Mouse (Mus musculus) CD4-positive, CD25-positive, alpha-beta regulatory T cell, adult 4 months (primary cell): ENCODE measurements around the gene Klhl18. TPM values are rescaled to one million over a fixed set of nuclear protein-coding genes. Genes with fewer than 3 reads are reported as not detected.
"Not testable (repeated sequence)": the region's sequence is repeated elsewhere in the genome, so short reads cannot be mapped to it uniquely, and the experiment has no call there.

Experiments
- ATAC-seq: one replicate; pipeline ENCODE4 v1.8.0; 2017
- polyA plus RNA-seq, 2 experiments: library from polyadenylated mRNA; unstranded; fragments of 100-300 nt; shearing (Covaris generic); gene quantifications; one replicate each; pipeline ENCODE4 v1.2.1; 2017

Gene Klhl18
- polyA plus RNA-seq, 2 experiments from 2014 or later: 9.0 to 19.3 TPM

DNA sequence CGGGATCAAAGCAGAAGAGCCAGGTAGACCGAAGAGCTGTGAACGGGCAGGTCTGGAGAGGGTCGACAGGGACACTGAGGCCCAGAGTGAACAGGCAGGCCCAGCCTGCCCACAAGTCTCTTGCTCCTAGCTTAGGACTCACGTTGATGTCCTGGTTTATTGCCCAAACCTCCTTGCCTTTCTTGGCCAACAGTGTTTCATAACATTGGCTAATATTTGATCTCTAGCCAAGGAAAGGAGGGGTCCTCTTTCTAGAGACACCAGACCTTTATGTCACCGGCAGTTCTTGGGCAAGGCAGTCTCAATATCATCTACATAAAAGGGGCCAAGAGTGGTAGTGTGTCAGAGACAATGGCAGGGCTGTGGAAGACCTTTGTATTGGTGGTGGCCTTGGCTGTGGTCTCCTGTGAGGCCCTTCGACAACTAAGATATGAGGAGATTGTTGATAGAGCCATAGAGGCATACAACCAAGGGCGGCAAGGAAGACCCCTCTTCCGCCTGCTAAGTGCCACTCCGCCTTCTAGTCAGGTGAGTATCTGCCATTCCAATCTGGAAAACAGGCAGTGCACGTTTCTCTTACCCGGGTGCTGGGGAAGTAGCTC lies 56.9 kb downstream of the Klhl18 start, which contains the start of gene Ngp:
TSS of gene Ngp (plus strand) at position 237 of the 602 bp plus-strand sequence.
- ATAC-seq: no peak

- no peak for ATAC-seq
Measured at GRCm38 (mm10) chr9:110413785-110414184, 62.7 kb downstream of the Klhl18 start.

DNA sequence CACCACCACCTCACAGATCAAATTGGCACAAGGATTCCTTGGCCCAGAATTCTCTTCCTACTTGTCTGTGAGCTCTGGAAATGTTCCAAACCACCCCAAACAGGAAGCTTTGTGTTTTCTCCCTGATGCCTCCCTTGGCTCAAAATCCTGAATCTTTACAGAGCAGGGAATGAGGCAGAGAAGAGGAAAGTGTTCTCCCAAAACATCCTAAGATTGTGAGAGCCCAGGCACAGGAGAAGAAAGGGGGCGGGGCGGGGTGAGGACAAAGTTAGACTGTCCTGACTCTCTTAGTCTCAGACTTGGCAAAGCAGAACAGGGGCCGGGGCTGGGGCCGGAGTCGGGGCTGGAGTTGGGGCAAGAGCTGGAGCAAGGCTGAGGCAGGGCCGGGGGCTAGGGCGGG lies 63.6 kb downstream of the Klhl18 start:
- no peak for ATAC-seq

DNA sequence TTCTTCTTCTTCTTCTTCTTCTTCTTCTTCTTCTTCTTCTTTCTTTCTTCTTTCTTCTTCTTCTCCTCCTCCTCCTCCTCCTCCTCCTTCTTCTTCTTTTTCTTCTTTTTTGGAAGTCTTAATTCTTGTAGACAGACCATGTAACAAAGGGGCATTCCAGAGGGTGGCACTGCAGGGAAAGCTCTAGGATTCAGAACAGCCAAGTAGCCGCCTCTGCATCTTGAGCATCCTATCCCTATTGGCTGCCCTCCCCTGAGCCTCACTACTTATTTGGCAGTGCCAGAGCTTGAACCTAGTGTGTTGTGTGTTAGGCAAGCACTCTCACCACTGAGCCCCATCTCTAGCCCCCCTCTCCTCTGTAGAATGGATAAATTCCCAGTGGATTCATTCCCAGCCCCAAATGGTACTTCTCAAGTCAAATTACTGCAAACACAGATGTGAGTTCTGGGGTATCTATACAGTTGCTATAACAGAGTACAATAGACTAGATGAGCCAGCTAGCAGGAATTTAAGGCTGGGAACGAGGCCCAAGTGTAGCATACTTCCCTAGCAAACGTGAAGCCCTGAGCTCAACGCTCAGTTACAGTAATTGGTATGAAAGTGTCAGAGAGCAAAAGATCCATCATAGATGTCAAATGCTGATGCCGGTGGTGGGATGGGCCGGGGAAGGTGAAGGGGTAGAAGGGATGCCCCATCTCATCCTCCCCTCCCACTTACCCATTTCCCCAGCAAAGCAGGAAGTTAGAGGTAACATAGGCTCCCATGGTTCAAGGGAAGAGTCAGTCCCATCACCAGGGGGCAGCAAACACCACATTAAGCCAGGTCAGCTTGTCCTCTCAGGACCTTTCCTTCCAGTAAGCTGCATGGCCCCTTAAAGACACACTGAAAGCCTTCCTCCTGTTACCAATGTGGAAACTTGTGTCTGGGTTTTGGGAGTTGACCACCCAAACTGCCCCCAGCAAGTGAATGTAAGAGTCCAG lies 65.3 kb downstream of the Klhl18 start:
- ATAC-seq: peak; percentile 36

DNA sequence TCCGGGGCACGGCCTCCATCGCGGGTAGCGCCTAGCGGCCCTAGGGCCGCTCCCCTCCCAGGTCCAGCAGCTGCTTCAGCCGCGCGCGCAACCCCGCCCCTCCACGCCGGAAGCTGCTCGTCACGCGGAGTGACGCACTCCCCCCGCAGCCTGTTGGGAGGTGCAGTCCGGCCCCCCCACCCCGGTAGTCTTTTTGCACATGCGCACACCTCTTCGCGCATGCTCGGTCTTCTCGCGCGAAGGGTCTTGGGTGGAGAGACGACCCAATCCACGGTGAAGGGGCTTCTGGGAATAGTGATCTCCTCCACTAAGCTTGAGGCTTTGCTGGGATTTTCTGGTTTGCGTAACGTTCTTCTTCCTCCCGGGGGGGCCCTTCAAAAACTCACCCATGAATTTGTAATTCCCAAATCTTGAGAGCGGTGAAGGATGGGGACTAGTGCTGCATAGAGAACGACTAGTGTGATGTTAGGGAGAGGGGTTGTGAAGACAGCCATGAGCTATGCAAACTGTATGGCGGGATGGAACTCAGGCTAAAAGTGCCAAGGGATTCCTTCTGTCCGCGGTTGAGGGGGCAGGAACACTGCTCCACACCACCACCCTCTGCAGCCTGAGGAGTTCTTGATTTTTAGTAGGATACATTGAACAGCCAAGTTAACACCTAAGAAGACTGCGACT lies 68.3 kb downstream of the Klhl18 start, which contains the start of gene Ptpn23:
TSS of gene Ptpn23 (minus strand) at position 115 of the 675 bp plus-strand sequence.
- ATAC-seq: peak; percentile 81

DNA sequence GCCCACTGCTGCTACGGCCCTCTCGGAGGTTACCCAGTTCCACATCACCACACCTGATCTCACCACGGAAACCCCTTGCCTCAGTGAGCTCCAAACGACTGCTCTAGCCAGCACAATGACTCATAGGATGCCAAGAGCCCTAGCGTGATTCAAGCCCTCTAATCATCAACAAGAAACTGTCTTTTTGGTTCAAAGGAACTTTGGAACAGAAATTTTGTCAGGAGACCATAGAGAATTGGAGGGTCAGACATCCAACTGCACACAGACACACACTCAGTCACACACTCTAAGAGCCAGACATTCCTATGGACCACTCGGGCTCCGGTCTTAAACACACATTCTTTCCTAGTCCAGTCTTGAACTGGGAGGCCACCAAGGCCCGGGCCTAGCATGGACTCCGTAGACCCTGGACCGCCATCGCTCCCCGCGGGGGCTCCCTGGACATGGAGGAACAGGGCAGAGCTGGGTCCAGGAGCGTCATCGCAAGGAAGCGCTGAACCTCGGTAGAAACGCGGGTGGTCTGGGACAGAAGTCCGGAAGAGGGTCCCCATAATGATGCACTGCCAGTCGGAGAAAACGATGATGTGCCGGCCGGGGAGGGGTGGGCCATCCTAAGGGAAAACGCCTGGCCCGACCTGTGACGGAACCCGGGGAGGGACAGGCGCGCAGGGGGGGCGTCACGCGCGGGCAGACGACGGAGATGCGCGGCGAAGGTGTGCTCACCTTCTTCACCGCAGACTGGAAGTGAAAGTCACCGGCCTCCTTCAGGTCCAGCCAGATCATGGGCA lies 69.0 kb downstream of the Klhl18 start:
- ATAC-seq: peak; percentile 48

DNA sequence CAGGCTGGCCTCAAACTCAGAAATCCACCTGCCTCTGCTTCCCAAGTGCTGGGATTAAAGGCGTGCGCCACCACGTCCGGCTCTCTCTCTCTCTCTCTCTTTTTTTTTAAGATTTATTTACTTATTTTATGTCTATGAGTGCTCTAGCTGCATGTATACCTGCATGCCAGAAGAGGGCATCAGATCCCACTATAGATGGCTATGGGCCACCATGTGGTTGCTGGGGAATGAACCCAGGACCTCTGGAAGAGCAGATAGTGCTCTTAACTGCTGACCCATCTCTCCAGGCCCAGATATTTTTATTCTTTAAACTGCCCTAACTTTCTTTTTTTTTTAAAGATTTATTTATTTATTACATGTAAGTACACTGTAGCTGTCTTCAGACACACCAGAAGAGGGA lies 73.3 kb downstream of the Klhl18 start:
- not testable (repeated sequence) for ATAC-seq

DNA sequence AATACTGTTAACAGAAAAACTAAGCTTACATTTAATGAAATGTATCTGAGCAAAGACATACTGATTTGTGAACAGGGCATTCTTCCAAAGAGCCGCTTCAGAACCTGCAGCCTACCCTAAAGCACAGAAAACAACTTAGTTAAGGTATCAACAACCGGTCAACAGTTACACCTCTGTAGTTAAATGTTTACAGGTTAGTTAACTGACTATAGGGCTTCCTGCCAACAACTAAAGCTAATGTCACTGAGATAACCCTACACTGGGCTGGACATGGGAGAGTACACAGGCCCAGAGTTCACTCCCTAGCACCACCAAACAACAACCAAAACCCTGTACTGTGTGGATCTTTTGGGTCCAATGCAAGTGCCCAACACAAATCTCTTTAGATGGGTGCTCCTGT lies 73.8 kb downstream of the Klhl18 start:
- no peak for ATAC-seq

DNA sequence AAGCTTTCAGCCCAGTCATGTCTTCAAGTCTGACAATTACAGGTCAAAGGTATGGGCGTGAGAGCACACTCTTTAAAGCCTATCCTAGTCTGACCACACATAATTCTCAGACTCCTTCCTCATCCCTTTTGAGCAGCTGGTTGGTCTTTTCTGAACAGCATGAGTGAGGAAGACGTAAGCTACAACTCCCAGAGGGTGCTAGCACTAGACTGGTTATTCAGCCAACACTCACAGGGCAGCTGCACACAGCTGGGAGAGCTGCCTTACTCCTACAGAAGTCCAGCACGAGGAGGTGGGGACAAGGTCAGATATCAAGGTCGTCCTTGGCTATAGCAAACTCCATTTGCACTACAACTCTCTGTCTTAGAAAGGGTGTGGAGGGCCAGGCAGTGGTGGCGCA lies 75.8 kb downstream of the Klhl18 start:
- ATAC-seq: no peak

GRCm38 (mm10) chr9:110393295-110393694 lies 83.2 kb downstream of the Klhl18 start:
- ATAC-seq: no peak

DNA sequence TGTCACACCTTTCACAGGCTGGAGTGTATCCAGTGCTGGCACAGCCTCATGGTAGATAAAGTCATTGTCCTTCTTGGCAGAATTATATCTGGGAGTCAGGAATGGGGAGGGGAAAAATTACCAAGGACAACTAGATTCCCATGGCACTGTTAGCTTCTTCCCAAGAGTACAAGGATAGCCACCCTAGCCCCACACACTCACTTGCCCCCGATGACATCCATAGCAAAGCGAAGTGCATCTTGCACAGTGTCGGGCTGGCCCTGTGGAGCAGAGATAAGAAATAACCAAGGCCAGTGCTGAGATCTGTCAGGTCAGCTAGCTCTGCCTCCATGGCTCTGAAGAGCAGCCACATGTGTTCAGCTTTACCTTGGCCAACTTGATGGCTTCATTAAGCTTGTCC lies 85.7 kb downstream of the Klhl18 start:
- ATAC-seq: no peak

- no peak for ATAC-seq
Measured at GRCm38 (mm10) chr9:110388011-110388410, 88.5 kb downstream of the Klhl18 start.

DNA sequence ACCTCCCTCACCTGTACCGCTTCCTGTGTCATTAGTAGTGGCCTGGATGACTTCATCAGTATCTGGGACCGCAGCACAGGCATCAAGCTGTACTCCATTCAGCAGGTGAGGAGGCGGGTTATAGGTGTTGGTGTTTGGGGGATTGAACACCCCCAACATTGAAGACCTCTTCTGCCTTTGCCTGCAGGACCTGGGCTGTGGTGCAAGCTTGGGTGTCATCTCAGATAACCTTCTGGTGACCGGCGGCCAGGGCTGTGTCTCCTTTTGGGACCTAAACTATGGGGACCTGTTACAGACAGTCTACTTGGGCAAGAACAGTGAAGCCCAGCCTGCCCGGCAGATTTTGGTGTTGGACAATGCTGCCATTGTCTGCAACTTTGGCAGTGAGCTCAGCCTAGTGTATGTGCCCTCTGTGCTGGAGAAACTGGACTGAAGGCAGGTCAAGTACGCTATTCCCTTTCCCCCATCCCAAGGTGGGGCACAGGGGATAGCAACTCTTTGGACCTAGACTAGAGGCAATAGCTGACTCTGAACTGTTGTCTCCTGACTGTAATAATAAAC lies 92.0 kb downstream of the Klhl18 start:
- no peak for ATAC-seq

DNA sequence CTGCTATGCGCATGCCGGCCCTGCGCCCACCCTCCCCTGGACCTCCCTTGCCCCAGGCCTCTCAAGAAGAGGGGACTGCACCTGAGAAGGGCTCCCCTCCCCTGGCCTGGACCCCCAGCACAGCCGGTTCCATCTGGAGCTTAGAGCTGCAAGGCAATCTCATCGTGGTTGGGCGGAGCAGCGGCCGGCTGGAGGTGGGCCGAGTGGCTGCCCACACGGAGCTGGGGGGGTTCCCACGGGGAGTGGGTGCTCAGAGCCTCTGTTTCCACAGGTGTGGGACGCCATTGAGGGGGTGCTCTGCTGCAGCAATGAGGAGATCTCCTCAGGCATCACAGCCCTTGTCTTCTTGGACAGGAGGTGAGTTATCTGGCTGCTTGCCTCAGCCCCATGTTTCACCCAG lies 95.2 kb downstream of the Klhl18 start:
- ATAC-seq: no peak

DNA sequence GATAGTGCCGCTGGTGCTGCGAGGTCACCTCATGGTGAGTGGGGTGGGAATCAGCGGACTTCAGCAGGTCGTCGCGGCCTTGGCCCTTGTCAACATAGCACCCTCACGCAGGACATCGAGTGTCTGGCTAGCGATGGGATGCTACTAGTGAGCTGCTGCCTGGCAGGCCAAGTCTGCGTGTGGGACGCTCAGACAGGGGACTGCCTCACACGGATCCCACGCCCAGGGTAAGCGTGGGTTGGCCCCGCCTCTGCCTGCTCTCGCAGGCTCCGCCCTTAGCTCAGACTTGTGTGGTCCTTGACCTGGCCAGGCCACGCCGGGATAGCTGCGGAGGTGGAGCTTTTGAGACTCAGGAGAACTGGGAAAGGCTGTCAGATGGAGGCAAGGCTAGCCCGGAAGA lies 95.8 kb downstream of the Klhl18 start:
- no peak for ATAC-seq

DNA sequence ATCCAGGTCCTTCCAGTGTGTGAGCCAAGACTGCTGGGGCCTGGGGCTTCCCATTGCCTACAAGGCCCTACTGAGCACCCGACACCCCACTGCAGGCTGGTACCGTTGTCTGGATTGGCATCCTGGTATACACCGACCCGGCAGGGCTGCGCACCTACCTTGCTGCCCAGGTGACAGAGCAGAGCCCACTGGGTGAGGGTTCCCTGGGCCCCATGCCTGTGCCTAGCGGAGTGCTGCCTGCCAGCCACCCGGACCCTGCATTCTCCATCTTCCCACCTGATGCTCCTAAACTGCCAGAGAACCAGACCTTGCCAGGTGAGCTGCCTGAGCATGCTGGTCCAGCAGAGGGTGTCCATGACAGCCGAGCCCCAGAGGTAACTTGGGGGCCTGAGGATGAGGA lies 97.1 kb downstream of the Klhl18 start:
- ATAC-seq: no peak

- ATAC-seq: not testable (repeated sequence)
Measured at GRCm38 (mm10) chr9:110377655-110378054, 98.8 kb downstream of the Klhl18 start.

Other genes starting within 250 kb of the Klhl18 start
- gene Cspg5, start 232.9 kb downstream of the Klhl18 start, polyA plus RNA-seq: under 1 TPM; 0.24 to 0.57 TPM
- gene Elp6, start 171.5 kb downstream of the Klhl18 start, polyA plus RNA-seq: 10 to 100 TPM; 13.5 to 23.8 TPM
- 10 to 100 TPM; 11.6 to 19.6 TPM for gene Scap, start 143.4 kb downstream of the Klhl18 start, polyA plus RNA-seq
- 1 to 10 TPM; 7.2 TPM for gene Ptpn23, start 68.5 kb downstream of the Klhl18 start, polyA plus RNA-seq
- gene Ngp, start 56.9 kb downstream of the Klhl18 start, polyA plus RNA-seq: not detected
- gene Kif9, start 264 bp upstream of the Klhl18 start, polyA plus RNA-seq: 1 to 10 TPM in 1 of 2 experiments, under 1 TPM in 1; 0.44 to 1.0 TPM
- 10 to 100 TPM; 45.0 to 53.9 TPM for gene Setd2, start 55.9 kb upstream of the Klhl18 start, polyA plus RNA-seq
- 1 to 10 TPM; 5.5 to 8.2 TPM for gene Nradd, start 147.8 kb upstream of the Klhl18 start, polyA plus RNA-seq
- gene Nbeal2, start 177.5 kb upstream of the Klhl18 start, polyA plus RNA-seq: 10 to 100 TPM; 20.1 to 20.5 TPM
- gene Ccdc12, start 179.8 kb upstream of the Klhl18 start, polyA plus RNA-seq: 100 to 1,000 TPM; 225 to 243 TPM